Mouse (Mus musculus) small intestine, adult 2 months (tissue): ENCODE data around the gene Taok3.

ENCODE experiments used
- CTCF ChIP-seq: fragments of 200-500 bp; IDR thresholded peaks from 2 replicates; pipeline ENCODE4 v1.5.1; 2012; ENCODE audit warnings: low read depth, mild to moderate bottlenecking, control low read depth, inconsistent platforms, low read length, moderate library complexity, mixed read lengths; ENCODE audit not compliant: insufficient replicate concordance, insufficient read length; ENCODE audit errors: extremely low read depth
- POLR2A ChIP-seq: fragments of 200-500 bp; IDR thresholded peaks from 2 replicates; pipeline ENCODE4 v1.6.1; 2012; ENCODE audit warnings: low read depth, mild to moderate bottlenecking, control low read depth, inconsistent platforms, low read length, moderate library complexity

GRCm38 (mm10) chr5:117251763-117252162, 131.8 kb downstream of the Taok3 start:
- no peak for TF ChIP-seq POLR2A
- no peak for TF ChIP-seq CTCF
